Mouse (Mus musculus): ENCODE results near the gene Hoxb3.

- TF ChIP-seq CTCF (IDR thresholded peaks at IDR 0.05; ENCODE audit: insufficient read depth, low read depth, low read length) (no peak), POLR2A (IDR thresholded peaks at IDR 0.05; ENCODE audit: insufficient read depth, low read depth, low read length) (no peak)
Observed at GRCm38 (mm10) chr11:96325747-96326212, 2.7 kb downstream of the Hoxb3 start.
